Mouse (Mus musculus) adrenal gland, adult 2 months (tissue): ENCODE measurements around the gene Kdf1. TPM values are rescaled to one million over a fixed set of nuclear protein-coding genes. Genes with fewer than 3 reads are reported as not detected.
A peak's percentile ranks its signal among the peaks of the same experiment; 100 is the strongest.
"Not testable (repeated sequence)": the region's sequence is repeated elsewhere in the genome, so short reads cannot be mapped to it uniquely, and the experiment has no call there.

ENCODE experiments used
- DNase-seq: peaks from one replicate; pipeline ENCODE4 v3.0.0; 2021
- polyA plus RNA-seq: library from polyadenylated mRNA; depleted of rRNA; stranded (reverse); fragments of >200 nt; gene quantifications from 2 replicates; pipeline ENCODE4 v1.2.3, GENCODE M21; 2012
- total RNA-seq, 2 experiments: library from RNA; stranded (reverse); gene quantifications; 2 replicates each; pipeline ENCODE4 v1.2.3; 2021

Gene Kdf1
- total and polyA plus RNA-seq, 3 experiments = 1.8 to 4.4 (median 2.1) TPM

DNA sequence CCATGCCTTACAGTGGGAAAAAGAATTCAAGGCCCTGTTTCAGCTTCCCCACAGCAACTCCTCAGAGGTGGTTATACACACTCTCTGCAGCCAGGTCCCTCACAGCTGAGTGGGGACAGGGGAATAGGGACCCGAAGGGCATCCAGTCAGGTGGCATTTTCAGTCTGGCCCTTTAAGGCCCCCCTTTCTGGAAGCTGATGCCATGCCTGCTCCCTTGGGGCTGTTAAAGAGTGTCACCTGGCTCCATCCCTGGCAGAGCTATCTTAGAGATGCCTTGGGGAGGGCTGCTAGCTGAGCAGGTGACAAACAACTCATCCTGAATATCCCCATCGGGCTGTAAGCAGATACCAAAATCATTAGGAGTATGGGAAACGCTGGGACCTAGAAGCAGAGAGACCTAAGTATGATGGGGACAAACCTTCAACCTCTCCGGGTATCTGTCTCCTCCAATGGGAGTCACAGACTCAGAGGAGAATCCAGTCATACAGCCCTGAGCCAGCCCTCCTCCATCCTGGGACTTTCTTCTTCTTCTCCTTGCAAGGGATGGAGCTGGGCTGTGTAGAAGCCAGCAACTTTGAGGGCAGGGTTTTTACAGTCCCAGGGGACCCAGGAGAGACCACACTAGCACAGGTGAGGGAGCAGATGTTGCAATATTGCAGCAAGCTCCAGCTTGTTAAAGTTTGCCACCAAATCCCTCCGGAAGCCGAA is 21.9 kb upstream of the Kdf1 start:
- no peak for DNase-seq

DNA sequence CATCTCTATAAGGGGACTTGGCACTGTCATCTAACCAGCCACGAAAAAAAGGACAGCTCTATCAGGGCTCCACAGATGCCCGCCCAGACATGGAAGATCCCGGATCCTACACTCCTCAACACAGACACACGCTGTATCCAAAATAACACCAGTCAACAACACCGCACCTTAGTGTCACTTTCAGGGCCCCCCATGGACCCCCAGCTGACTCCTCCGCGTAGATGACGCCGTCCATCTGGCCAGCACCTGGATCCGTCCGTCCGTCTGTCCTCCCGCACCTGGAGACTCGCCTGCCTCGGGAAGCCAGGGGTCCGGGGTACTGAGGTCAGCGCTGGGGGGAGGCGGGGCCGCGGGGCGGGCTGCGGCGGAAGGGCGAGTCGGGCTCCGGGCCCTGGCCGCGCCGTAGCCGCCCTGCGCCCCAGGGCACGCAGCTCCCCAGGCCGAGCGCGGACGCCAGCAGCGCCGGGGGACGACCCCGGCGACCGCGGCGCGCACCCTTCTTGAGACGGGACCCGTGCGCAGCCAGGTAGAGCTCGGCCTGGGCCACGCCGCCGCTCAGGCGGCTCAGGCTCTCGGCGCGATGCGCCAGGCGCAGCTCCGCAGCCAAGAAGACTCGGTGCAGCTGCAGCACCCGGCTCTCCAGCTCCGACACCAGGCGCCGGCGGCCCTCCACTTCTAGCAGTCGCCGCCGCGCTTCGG is 21.2 kb upstream of the Kdf1 start:
- DNase-seq = peak; percentile 53

DNA sequence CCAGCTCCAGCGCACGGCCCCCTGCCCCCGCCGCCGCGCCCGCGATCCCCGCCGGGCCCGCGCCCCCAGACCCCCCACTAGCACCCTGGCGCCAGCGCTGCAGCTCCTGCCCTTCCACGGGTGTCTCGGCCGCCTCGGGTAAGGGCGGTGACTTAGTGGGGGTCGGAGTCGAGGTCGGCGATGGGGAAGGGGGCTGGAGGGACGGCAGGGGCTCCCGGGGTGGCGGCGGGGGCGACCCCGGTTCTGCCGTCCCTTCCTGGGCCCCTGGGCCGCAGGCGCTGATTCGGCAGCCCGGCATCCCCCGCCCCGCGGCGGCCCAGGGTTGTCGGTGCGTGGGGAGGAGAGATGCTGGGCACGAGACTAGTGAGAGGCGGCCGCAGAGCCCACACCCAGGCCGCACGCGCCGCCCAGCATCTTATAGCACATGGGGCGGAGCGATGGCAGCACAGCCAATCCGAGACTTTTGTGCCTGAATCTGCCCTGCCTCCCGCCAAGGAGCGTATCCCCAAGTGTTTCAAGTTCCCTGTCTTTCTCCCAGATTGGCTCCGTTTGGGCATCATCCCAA is 20.5 kb upstream of the Kdf1 start, which contains the start of gene Trnp1:
Gene Trnp1 (minus strand): TSS at position 391 of the 565 bp plus-strand sequence.
- DNase-seq = peak; percentile 73

DNA sequence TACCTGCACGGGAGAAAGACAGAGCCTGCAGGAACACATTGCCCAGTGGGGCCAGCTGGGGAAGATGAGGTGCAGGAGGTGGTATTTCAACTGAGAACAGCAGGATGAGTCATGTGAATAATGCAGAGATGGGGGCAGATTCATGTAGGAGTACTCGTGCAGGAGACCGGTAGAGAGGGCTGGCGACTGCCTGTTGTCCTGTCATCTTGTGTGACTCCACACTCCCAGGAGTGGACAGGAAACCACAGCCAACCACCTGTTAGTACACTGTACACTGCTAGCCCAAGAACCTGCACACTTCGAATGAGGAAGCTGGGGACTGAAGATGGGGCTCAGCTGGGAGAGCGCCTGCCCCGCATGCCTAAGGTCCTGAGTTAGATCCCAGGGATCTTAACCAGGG is 17.2 kb upstream of the Kdf1 start:
- DNase-seq = no peak

DNA sequence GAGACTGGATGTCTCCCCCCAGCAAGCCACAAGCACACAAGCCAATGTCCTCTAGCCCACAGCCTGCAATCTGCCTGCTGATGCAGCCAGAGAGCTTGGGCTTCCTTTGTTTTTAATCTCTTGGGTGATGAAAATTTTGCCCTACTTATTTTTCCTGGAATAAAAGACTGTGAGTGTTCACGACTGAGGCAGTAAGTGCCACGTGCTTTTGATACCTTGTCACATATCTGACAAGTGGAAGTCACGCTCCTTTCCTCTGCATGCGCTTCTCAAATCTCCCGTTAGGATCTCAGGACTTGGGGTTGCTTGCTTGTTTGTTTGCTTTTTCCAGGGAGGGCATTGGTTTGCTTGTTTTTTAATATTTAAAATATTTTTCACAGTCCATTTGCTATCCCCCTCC is 14.5 kb upstream of the Kdf1 start:
- DNase-seq = no peak

DNA sequence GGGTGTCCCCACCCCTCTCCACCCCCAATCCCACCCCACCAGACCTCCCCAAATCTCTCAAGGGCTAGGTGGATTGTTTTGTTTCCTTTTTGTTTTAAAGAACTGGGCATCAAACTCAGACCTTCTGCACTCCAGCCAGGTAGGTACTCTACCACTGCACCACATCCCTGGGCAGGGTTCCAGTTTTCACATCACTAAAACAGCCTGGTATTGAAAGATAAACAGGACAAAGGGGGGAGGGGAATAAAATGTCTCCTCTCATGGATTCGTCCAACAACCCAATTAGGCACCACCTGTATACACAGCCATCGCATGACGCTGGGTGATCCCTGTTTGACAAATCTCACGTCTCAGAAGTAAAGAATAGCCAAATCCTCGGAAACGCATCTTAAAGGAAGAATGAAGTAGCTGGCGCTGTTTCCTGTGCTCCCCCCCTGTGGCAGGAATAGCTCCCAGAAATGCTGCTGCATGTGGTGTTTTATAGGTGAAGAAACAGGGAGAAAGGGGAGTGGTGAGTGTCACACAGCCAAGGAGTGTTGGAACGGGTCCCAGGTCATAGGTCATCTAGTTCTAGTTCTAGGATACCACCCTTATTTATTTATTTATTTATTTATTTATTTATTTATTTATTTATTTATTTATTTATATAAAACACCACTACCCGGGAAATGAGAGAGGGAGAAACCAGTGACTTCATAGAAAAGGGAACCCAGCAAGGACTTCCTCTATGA is 13.8 kb upstream of the Kdf1 start:
- no peak for DNase-seq

DNA sequence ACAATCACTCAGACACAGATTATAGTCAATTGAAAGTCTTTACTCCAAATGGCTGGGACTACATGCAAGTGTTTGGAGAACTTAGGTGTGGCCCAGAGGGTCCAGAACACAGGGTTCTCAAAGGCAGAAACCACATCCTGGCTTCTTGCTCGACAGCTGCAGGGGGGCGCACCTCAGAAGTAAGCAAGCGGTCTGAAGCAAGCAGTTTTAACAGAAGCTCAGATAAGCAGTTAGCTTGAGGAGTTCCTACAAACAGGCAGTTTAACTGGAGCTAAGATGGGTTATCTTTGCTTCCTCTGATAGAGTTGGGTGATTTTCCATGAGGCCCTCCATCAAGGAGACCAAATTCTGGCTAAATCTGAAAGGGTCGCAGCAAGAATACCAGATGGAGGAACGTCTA is 12.2 kb upstream of the Kdf1 start:
- no peak for DNase-seq

DNA sequence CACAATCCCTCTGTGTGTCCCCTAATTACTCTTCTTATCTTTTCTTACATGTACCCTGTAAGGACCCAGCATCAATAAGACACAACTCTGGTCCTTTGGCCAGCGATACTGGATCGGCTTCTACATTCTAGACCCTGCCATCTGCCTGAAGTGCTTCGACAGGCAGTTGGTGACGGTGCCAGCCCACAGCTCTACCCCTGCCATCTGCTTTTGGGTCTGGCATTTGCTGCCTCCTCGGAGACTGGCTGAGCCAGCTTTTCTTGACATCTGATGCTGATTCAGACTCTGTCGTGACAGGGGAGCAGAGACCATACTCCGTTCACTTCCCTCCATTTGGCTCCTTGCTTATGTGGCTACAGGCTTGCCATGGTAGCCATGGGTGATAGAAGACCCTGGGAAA is 9.8 kb upstream of the Kdf1 start:
- DNase-seq = no peak

DNA sequence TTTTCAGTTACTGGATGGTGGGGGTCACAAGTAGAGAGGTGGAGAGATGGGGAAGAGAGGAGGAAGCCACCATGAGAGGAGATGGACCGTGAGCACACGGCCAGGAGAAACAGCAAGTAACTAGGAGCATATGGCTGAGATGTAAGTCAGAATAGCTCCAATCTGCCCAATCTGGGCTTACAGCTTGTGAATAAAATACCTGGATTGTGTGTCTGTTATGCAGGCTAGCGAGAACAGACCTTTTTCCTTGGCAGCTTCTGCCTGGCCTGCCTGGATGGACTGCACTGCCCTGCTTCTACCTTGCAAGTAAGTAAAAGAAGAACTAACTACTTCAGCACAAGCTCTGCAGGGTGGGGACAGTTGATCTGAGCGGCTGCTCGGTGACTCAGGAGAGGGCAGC is 7.7 kb upstream of the Kdf1 start:
- DNase-seq = no peak

DNA sequence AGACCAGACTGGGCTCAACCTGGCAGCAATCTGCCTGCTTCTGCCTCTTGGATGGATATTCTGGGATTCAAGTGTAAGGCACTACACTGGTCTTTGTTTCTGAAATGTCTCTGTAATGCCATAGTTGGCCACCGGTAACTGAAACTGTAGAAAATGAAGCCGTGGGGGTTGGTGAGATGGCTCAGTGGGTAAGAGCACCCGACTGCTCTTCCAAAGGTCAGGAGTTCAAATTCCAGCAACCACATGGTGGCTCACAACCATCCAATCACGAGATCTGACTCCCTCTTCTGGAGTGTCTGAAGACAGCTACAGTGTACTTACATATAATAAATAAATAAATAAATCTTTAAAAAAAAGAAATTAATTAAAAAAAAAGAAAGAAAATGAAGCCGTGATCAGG is 6.3 kb upstream of the Kdf1 start:
- DNase-seq = not testable (repeated sequence)

DNA sequence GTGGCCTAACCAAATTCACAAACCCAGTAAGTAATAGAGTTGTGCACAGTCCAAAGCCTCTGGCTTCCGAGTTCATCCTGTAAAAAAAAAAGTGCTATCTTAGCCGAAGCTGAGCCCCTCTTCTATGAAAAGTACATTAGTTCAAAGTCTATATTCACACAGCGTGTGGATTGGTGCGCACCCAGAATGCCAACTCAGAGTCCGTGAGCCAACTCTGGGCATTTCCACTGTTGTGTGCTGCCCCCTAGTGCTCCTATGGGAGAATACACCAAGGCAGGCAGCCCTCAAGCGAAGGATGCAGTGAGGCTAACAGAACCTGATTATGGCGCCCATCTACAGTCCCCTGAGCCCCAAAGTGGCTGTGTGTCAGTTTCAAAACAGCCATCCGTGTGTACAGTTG is 5.8 kb upstream of the Kdf1 start:
- DNase-seq = peak; percentile 84

DNA sequence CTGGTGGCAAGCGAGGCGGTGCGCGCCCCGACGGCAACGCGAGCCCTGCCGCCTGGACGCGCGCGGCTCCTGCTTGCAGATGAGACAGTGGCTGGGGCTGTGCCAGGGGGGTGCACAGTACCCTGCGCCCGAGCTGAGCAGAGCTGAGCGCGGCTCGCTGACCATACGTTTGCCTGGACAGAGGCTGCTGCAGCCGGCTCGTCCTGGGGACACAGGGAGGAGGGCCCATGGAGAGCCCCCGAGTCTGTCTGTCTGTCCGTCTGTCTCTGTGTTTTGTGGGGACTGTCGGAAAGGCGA is 554 bp downstream of the Kdf1 start:
- peak; percentile 41 for DNase-seq

DNA sequence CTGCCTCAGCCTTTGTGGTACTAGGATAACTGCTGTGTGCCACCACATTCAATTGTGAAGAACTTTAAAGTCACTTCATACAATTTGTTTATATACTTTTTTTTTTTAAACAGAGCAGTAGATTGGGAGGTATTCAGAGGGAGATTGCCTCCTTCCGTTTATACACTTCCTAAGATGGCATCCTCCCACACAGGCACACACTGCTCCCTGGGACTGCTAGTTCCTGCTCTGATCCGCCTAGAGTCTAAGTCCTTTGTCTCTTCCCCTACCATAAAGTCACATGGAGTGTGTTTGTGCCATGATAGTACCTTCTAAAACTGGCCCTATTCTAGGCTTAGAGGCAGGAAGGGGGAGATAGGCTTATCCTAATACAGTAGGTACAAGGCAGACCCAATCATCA is 2.7 kb downstream of the Kdf1 start:
- DNase-seq = no peak

DNA sequence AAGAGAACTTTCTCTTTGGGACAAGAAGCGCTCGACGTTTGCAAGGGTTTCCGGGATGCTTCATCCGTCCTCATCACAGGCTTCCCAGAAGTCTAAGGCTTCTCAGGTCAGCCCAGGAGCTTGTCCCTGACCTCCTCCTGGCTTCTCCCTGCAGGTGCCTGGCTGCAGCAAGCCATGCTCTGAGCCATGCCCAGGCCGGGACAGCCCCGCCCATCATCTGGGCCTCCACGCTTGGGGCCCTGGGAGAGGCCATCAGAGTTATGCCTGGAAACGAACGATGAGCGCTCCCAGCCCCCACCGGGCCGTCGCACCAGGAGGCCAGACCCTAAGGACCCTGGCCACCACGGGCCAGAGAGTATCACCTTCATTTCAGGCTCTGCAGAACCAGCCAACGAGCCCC is 9.0 kb downstream of the Kdf1 start:
- no peak for DNase-seq

DNA sequence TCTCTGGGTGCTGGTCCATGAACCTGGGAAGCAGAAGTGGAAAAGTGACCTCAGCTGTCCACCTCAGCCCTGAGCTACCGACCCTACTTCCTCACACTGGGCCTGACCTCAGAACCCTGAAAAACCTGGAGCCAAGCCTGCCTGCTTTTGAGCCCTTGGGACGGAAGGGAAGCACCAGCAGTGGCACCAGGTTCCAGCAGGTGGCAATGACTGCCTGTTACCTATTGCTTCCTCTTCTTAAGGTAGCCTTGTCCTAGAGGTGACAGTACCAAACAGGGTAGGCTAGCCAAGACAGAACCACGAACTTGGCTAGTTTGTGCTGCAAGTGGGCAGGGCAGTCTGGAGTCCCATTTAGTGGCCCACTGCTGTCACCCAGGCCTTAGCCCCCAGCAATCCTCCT is 14.0 kb downstream of the Kdf1 start:
- no peak for DNase-seq

DNA sequence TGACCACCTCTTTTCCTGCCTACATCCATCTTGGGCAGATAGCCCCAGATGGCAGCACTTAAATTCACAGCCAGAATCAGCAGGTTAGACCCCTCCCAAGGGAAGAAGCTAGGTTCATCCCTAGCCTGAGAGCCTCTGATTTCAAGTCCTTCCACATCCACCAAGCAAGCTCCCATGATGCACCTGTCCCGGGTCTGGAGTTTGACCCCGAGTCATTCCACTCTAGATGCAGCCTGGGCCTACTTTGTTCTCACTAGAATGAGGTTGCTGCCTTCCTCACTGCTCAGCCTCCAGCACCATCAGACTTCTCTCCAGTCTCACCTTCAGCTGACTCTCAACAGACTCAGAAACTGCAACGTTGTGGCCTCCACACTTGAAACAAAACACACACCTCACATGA is 17.3 kb downstream of the Kdf1 start:
- DNase-seq = no peak

DNA sequence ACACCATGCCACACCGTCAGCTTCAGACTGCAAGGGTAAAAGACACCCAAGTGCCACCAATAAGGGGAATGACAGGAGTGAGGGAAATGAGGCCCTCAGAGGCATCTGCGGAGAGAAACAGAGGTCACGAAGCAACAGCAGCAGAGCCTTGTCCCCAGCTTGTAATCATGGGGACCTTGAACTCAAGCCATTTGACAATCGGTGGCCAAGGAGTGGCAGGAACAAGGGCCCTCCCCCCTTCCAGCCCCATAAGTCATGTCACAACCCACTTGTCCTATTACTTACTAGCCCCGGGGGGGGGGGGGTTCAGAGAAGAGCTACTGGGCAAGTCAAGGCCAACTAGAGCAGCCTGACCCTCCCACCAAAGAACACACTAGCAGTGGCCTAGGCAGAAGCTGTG is 17.9 kb downstream of the Kdf1 start:
- peak; percentile 88 for DNase-seq

DNA sequence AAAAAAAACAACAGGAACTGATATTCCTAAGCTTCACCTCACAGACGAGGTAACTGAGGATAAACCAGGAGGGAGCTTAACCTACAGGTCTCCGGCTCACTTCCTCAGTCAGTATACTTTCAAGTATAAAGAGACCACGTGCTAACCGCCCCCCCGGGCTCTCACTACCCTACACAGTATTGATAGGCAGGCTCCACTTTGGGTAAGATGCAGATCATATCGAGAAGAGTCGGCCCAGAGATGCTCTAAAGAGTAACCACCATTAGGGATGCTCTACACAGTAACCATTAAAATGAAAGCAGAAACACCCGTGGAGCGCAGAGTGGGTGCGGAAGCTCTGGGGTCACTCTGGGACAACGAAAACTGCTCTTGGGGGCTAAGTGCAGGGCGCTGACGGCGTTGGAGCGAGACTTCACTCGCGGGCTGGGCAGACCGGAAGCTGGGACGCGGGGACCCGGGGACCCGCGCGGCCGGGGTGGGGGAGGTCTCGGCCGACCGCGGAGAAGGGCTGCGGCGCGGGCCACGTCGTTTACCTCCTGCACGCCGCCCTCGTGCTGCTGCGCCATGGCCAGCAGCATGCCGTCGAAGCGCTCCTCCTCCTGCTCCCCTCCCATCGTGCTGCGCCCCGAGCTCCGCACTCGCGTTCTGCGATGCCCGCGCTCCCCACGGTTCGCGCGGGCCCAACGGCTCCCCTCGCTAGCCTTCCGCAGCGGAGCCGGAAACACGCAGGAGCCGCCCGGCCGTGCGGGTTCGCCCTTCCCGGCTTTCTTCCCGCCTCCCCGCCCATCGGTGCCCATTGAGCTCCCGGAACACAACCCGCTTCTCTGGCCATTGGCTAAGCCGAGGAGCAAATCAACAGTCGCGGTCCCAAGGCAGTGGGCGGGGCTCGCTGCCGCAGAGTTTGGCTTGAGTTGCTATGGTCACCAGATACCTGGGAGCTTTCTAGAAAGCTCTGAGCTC is 26.8 kb downstream of the Kdf1 start, which contains the start of gene Nudc:
Gene Nudc (minus strand): TSS at position 725 of the 960 bp plus-strand sequence.
- peak; percentile 99 for DNase-seq

DNA sequence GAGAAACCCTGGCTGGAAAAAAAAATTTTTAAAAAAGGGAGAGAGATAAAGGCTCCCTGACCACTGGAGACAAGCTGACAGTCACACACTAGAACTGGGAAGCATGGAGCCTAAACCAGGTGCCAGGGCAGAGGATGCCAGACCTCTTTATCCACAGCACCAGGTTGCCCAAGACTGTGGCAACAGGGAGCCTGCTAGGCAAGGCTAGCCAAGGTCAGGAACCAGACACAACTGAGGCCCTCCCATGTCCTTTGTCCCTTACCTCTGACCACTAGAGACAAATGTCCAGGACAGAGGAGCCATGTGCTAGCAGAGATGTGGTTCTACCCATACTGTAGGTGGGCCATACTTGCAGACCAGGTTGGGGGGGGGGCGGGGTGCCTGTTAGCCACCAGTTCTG is 33.3 kb downstream of the Kdf1 start:
- DNase-seq = peak; percentile 43

DNA sequence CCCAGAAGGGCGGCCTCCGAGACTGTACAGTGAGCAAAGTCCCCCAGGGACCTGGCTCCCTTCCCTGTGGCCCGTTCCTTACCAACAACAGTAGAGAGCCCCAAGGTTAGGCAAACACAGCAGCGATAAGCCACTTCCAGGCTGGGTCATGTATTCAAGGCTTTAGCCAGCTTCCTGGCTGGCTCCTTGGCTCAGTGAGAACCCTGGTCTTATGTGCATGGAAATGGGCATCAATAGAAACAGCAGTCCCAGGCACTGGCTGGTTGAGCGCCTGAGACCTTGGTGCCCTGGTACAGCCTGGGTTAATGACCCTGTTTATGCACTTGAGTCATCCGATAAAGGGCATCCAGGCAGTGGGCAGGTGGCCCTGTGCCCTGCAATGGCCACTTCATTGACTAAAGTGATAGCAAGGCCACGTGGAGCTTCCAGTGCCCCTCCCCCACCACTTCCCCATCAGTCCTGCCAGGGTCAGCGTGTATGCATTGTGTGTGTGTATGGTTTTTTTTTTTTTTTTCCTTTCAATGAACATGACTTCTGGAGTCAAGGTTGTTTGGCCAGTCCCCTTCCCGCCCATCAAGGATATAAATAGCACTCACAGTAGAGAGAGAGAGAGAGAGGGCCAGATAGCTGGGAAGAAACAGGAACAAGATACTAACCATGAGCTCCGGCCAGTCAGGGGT is 34.1 kb downstream of the Kdf1 start, which contains the start of gene Nr0b2:
Gene Nr0b2 (plus strand): TSS at position 609 of the 680 bp plus-strand sequence.
- DNase-seq = peak; percentile 92
